Mouse (Mus musculus): ENCODE measurements at regions not wholly inside any gene's neighbourhood (a gene's known extent, or its start where the extent isn't known, plus 50 kb on each side); places are given as distances from the start of the nearest gene placed in this dataset.

DNA sequence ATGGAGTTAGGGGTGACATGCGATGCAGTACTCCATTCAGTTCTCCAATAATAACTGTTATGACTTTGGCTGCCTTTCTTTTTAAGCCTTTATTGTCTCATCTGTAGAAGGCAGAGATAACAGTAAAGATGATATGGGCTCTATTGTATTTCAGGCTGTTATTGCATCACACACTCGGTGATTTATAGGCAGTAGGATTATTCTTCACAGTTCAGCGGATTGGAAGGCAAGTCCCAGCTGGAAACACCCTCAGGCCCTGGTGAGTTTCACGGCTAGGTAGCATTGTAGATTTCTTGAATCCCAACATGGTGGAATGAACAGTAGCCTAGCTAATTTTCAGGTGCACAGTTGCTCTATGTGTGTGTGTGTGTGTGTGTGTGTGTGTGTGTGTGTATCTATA lies 422.9 kb downstream of the Fam84a start:
- no peak for TF ChIP-seq POLR2A (IDR thresholded peaks at IDR 0.05; ENCODE audit: insufficient read length, low read depth)
- TF ChIP-seq TCF12 (IDR thresholded peaks at IDR 0.05; ENCODE audit: insufficient read depth, poor library complexity, severe bottlenecking), result no peak
- no peak for TF ChIP-seq USF1 (IDR thresholded peaks at IDR 0.05; ENCODE audit: low read depth)
